Mouse (Mus musculus) embryonic facial prominence, embryonic 13.5 days (tissue): ENCODE results near the gene Rhbdd1. TPM values are rescaled to one million over a fixed set of nuclear protein-coding genes. Genes with fewer than 3 reads are reported as not detected.

Experiments
- ATAC-seq: fragments of 200-750 bp; cut with Nextera tagmentation; 2 replicates; pipeline ENCODE4 v1.8.0; 2017; ENCODE audit warnings: low read depth; ENCODE audit not compliant: insufficient number of reproducible peaks, insufficient read depth, low FRiP score, low TSS enrichment
- H3K27ac ChIP-seq: fragments of 300-500 bp; sonication (generic); 2 replicates; pipeline ENCODE4 v1.5.1; 2015; ENCODE audit warnings: moderate library complexity, mild to moderate bottlenecking, inconsistent platforms
- H3K27me3 ChIP-seq: fragments of 300-500 bp; sonication (generic); 2 replicates; pipeline ENCODE4 v1.6.1; 2015; ENCODE audit warnings: mild to moderate bottlenecking, inconsistent platforms
- H3K36me3 ChIP-seq: fragments of 300-500 bp; sonication (generic); 2 replicates; pipeline ENCODE4 v1.6.1; 2015; ENCODE audit warnings: mild to moderate bottlenecking, inconsistent platforms
- H3K4me1 ChIP-seq: fragments of 300-500 bp; sonication (generic); 2 replicates; pipeline ENCODE4 v1.6.1; 2015; ENCODE audit warnings: inconsistent platforms
- H3K4me2 ChIP-seq: fragments of 300-500 bp; sonication (generic); 2 replicates; pipeline ENCODE4 v1.6.1; 2015; ENCODE audit warnings: moderate library complexity, mild to moderate bottlenecking, inconsistent platforms
- H3K4me3 ChIP-seq: fragments of 300-500 bp; sonication (generic); 2 replicates; pipeline ENCODE4 v1.5.1; 2015; ENCODE audit warnings: mild to moderate bottlenecking, inconsistent platforms
- H3K9ac ChIP-seq: fragments of 300-500 bp; sonication (generic); 2 replicates; pipeline ENCODE4 v1.6.1; 2015; ENCODE audit warnings: mild to moderate bottlenecking, inconsistent platforms
- H3K9me3 ChIP-seq: fragments of 300-500 bp; sonication (generic); 2 replicates; pipeline ENCODE4 v1.6.1; 2016; ENCODE audit warnings: inconsistent platforms
- WGBS: fragments of 180-500 bp; shearing (Covaris S2); methylation state at CpG from one replicate; pipeline ENCODE4 v1.1.7; 2015; ENCODE audit warnings: mixed read lengths; 5-methylcytosine and 5-hydroxymethylcytosine counted together
- polyA plus RNA-seq: library from polyadenylated mRNA; unstranded; fragments of >200 nt; fragmentation: Nextera tagmentation; extraction: Ambion mirVana; gene quantifications from 2 replicates; pipeline ENCODE4 v1.2.1, GENCODE M21; 2015

Gene Rhbdd1
- polyA plus RNA-seq, 1 experiment from 2014 or later, result 6.3 TPM

DNA sequence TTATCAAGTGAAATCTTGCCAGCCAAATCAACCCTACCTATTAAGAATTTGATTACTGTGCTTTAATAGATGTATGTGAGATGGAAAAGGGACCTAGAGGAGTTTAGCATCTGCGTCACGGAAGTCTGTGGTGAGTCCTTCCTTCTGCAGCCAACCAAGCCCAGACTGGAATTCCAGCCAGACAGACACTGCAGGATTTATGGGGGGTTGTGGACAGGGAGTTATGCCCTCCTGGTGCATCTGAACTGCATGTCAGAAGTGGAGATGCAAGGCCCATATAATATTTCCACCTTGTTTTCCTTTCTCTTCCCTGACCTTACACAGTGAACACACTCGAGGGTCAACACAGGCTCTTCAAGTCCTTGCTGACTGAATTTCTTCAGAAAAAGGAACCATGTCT lies 94.3 kb downstream of the Rhbdd1 start:
- ATAC-seq, result no peak
- Histone ChIP-seq H3K4me2 (no peak overlapping the region), H3K27ac (no peak overlapping the region), H3K27me3 (no peaks in the 10 kb centered on the region), H3K9ac (no peak overlapping the region), H3K4me3 (no peak overlapping the region), H3K36me3 (no peaks in the 10 kb centered on the region), H3K9me3 (no peaks in the 10 kb centered on the region), H3K4me1 (0 out of 2 replicates have a peak, but pooled peaks cover 4% of the 10 kb centered on the region)
- WGBS, result 74% methylated on average over 3 of the region's 3 CpGs

DNA sequence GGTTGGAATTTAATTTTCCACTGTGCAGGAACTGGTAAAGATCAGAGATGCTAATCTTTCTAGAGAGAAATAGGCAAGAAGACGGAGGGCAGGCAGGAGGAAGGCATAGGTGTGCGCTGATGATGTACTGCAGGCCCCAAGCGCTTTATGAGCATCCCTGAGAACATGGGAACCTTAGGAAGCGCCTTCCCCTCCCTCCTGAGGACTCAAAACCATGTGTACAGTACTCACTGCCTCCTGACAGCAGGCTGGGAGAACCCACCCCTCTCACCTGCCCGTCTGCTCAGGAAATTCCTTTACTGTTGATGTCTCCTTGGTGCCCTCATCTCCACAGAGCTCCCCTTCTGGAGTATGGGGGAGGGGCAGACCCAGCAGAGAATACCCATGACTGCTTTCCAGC lies 95.3 kb downstream of the Rhbdd1 start:
- H3K9ac ChIP-seq, result no peak overlapping the region
- H3K4me2 ChIP-seq, result no peak overlapping the region
- no peak for ATAC-seq
- no peak overlapping the region for H3K4me3 ChIP-seq
- no peaks in the 10 kb centered on the region for H3K27me3 ChIP-seq
- 67% methylated on average over 5 of the region's 5 CpGs for WGBS
- H3K36me3 ChIP-seq, result no peaks in the 10 kb centered on the region
- H3K27ac ChIP-seq, result no peak overlapping the region
- H3K4me1 ChIP-seq, result 0 out of 2 replicates have a peak, but pooled peaks cover 4% of the 10 kb centered on the region
- no peaks in the 10 kb centered on the region for H3K9me3 ChIP-seq

DNA sequence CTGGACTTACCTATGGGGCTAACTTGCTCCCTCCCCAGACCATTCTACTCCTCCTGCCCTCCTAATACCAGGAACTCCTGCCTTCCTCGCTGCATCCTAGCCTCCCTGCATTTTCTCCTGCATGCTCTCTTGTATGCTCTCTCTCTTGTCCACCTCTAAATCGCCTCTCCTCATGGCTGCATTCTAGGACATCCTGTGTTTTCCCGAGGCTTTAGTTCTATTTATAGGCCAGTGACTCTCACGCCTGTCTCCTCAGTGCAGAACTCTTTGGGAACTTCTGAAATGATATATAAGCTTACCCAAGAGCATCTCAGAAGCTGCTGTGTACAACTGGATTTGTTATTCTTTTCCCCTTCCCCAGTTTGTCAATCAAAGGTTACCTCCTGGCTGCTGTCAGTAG lies 95.8 kb downstream of the Rhbdd1 start:
- no peak for ATAC-seq
- Histone ChIP-seq H3K9ac (no peak overlapping the region), H3K4me1 (peaks cover 7% of the 10 kb centered on the region; the same call in 1 of the 2 replicates), H3K4me3 (no peak overlapping the region), H3K27me3 (no peaks in the 10 kb centered on the region), H3K9me3 (no peaks in the 10 kb centered on the region), H3K36me3 (no peaks in the 10 kb centered on the region), H3K27ac (no peak overlapping the region), H3K4me2 (no peak overlapping the region)
- 68% methylated on average over 4 of the region's 4 CpGs for WGBS

DNA sequence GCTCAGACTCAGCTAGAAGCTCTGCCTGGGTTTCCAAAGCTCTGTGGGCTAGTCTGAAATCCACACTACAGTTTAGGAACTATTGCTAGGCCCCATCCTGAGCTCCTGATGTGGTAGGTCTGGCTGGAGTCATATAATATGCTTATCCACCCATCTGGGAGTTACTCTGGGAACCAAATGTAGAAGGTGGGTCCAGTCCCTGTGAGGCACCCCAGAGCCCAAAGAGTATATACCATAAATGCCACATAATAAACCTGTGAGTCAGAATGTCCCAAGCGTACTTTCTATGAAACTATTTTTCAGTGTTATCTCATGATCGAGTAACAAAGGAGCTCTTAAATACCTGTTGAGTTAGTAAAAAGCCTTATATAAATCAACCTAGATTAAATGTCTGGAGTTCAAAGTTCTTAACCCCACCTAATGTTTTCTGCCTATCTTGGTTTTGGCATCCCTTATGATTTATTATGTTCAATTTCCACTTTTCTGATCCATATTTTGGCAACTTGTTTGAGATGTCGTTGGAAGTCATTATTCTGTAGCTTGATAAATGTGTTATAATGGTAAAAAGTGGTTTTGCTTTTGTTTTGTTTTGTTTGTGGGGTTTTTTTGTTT lies 98.3 kb downstream of the Rhbdd1 start:
- no peaks in the 10 kb centered on the region for H3K36me3 ChIP-seq
- H3K4me2 ChIP-seq, result no peak overlapping the region
- H3K4me1 ChIP-seq, result peaks cover 7% of the 10 kb centered on the region; the same call in 1 of the 2 replicates
- no peak overlapping the region for H3K4me3 ChIP-seq
- no peaks in the 10 kb centered on the region for H3K27me3 ChIP-seq
- ATAC-seq, result no peak
- H3K9me3 ChIP-seq, result no peaks in the 10 kb centered on the region
- 91% methylated on average over 3 of the region's 3 CpGs for WGBS
- no peak overlapping the region for H3K27ac ChIP-seq
- no peak overlapping the region for H3K9ac ChIP-seq

DNA sequence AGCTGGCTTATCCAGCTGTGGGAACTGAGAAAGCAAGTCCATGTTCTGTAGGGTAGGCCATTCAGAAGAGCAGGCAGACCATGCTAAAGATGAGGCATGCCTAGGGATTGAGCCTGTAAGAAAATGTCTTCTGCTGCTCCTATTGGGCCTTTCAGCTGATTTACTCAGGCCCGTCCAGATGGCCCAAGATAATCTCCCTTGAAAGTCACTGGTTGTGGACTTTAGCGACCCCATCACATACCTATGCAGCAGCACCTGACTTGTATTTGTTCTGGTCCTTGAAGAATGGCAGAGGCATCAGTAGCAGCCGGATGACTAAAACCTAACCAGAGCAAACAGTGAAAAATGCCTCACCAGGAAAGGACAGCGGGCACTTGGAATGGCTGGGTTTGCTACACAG lies 99.4 kb downstream of the Rhbdd1 start:
- H3K36me3 ChIP-seq, result no peaks in the 10 kb centered on the region
- no peak overlapping the region for H3K4me3 ChIP-seq
- no peak overlapping the region for H3K9ac ChIP-seq
- no peak overlapping the region for H3K4me2 ChIP-seq
- no peaks in the 10 kb centered on the region for H3K27me3 ChIP-seq
- no peak overlapping the region for H3K27ac ChIP-seq
- no peaks in the 10 kb centered on the region for H3K9me3 ChIP-seq
- H3K4me1 ChIP-seq, result peaks cover 7% of the 10 kb centered on the region; the same call in 1 of the 2 replicates
- 69% methylated on average over 4 of the region's 4 CpGs for WGBS
- no peak for ATAC-seq

DNA sequence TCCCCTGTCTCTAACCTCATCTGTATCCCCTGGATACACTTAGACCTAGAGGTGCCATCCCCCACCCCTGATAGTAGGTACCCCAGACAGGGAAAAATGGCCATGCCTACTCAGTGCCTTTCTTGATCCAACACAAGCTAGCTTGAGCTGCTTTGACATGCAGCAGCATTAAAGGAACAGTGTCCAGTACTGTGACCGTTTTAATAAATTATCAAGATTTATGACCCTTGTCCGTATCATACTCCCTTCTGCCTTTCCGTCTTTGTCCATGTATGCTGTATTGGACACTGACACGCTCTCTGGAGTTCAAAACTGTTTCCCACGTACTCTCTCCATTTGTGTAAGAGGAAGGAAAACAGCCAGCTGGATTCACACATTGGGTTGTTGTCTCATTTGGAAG lies 111.5 kb downstream of the Rhbdd1 start:
- 96% methylated on average over 5 of the region's 5 CpGs for WGBS
- H3K4me3 ChIP-seq, result no peak overlapping the region
- no peak overlapping the region for H3K9ac ChIP-seq
- H3K9me3 ChIP-seq, result no peaks in the 10 kb centered on the region
- H3K36me3 ChIP-seq, result no peaks in the 10 kb centered on the region
- no peak overlapping the region for H3K4me2 ChIP-seq
- H3K4me1 ChIP-seq, result peaks cover 20% of the 10 kb centered on the region
- H3K27me3 ChIP-seq, result no peaks in the 10 kb centered on the region
- ATAC-seq, result no peak
- no peak overlapping the region for H3K27ac ChIP-seq

DNA sequence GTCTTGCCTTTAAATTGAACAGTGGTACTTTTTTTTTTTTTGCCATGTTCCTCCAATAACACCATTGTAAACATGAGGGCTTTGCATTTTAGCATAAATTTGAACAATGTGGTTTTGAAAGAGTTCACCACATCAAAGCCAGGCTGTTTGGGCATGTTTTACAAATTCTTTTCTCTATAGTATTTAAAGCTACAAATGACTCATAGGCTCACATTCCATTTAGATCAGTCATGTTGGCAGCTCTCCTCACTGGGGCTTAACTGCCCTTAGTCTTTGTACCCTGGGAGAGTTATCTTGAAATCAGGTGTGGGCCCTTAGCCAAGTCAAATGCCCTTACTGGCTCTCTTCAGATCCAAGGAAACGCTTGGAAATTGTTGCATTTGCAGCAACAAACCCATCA lies 112.8 kb downstream of the Rhbdd1 start:
- H3K4me1 ChIP-seq, result peaks cover 25% of the 10 kb centered on the region
- 24% methylated on average over 1 of the region's 1 CpGs for WGBS
- H3K27me3 ChIP-seq, result no peaks in the 10 kb centered on the region
- H3K4me2 ChIP-seq, result no peak overlapping the region; the same call in 1 of the 2 replicates
- peak; percentile 56; the same call in 1 of the 2 replicates for ATAC-seq
- H3K36me3 ChIP-seq, result no peaks in the 10 kb centered on the region
- H3K27ac ChIP-seq, result peak overlapping the region; percentile 48
- H3K9ac ChIP-seq, result no peak overlapping the region
- no peak overlapping the region for H3K4me3 ChIP-seq
- H3K9me3 ChIP-seq, result no peaks in the 10 kb centered on the region

DNA sequence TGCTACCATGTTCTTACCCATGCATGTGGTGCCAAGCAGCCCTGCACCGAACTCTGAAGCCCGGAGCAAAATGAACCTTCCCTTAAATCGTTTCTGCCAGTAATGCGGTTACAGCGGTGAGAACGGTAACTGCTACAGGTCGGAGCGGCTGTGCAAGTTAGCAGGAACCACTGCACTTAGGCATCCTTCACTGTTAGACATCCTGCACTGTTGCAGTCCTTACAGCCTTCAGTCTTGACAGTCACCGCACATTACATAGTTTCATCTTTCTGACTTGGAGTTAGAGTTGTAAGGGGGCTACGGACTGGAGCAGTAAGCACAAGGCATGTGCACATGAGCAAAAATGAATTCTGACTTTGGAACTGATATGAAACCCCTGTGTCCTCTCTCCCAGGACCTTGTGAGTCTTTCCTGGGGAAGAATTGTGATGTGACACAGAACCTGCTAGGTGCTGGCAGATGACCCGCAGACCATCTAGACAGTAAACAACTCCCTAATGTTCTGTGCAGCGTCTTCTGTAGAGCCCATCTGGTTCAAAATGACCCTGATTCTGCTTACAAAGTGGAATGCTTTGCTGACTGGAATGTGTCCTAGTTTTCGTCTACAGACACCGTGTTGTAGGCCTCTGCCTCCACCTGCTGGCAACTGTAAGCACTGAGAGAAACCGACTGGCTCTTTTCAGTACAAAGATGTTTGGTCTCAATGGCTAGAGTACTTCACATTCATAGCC lies 116.8 kb downstream of the Rhbdd1 start:
- Histone ChIP-seq H3K4me1 (peaks cover 24% of the 10 kb centered on the region), H3K4me3 (no peak overlapping the region), H3K9ac (no peak overlapping the region), H3K36me3 (no peaks in the 10 kb centered on the region), H3K27me3 (no peaks in the 10 kb centered on the region), H3K9me3 (no peaks in the 10 kb centered on the region), H3K27ac (peak overlapping the region; percentile 44; the same call in 1 of the 2 replicates), H3K4me2 (no peak overlapping the region)
- ATAC-seq, result no peak
- 55% methylated on average over 15 of the region's 15 CpGs for WGBS

DNA sequence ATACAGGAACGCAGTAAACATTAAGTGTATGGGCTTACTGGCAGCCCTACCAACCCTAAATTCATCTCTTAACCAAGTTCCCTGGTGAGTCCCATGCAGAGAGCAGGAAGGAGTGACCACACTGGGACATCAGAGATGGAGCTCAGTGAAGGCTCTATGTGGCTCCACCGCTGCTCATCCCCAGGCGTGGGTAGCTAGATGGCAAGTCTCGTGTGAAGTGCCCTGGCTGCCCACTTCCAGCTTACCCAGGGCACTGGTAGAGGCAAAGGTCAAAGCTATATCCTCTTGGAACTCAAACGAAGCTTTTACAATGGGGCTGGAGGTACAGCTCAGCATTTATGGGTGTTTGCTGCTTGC lies 117.4 kb downstream of the Rhbdd1 start:
- H3K9ac ChIP-seq, result no peak overlapping the region
- no peak overlapping the region for H3K27ac ChIP-seq
- H3K4me2 ChIP-seq, result no peak overlapping the region
- H3K4me1 ChIP-seq, result peaks cover 18% of the 10 kb centered on the region
- no peaks in the 10 kb centered on the region for H3K9me3 ChIP-seq
- no peak overlapping the region for H3K4me3 ChIP-seq
- H3K36me3 ChIP-seq, result no peaks in the 10 kb centered on the region
- no peak for ATAC-seq
- 79% methylated on average over 5 of the region's 5 CpGs for WGBS
- no peaks in the 10 kb centered on the region for H3K27me3 ChIP-seq

DNA sequence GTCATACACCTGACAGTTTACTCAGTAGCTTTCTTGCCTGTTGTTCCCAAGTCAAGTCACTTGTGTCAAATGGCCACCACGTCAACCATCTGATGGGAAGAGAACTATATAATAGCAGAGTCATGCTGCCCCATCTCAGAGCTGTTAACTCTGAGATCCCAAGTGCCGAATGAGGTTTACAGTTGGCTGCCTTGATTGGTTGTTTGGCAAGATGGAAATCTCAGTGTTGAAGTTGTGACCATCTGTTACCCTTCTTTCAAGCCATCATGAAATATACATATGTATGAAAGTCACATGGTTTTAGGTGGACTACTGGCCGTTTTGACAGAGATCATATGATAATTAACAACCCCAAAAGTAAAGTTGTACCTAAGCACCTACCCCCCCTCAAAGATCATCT lies 121.0 kb downstream of the Rhbdd1 start:
- Histone ChIP-seq H3K36me3 (no peaks in the 10 kb centered on the region), H3K4me2 (no peak overlapping the region), H3K9me3 (no peaks in the 10 kb centered on the region), H3K27me3 (no peaks in the 10 kb centered on the region), H3K9ac (no peak overlapping the region), H3K4me1 (peaks cover 7% of the 10 kb centered on the region), H3K27ac (no peak overlapping the region), H3K4me3 (no peak overlapping the region)
- WGBS, result 86% methylated on average over 3 of the region's 3 CpGs
- ATAC-seq, result no peak

DNA sequence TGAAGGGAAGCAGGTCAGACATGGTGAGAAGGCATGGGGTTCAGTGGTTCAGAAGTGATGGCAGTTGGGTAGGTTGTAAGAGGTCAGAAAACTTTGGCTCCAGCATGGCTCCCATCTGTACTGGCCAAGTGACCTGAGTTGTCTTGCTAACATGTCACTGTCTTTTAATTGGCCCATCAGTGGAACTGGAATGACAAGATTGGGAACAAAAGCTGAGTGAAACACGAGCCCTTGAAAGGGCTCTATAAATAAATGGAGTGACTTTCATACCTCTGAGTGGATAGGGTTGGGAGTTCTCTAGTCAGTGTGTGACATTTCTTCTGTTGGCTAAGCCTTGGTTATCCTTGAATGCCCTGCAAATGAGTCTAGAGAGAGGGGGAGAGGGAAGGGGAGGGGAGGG lies 123.9 kb downstream of the Rhbdd1 start:
- ATAC-seq, result no peak
- no peak overlapping the region for H3K4me2 ChIP-seq
- no peak overlapping the region for H3K4me3 ChIP-seq
- H3K36me3 ChIP-seq, result no peaks in the 10 kb centered on the region
- H3K9ac ChIP-seq, result no peak overlapping the region
- H3K27me3 ChIP-seq, result no peaks in the 10 kb centered on the region
- 60% methylated on average over 1 of the region's 1 CpGs for WGBS
- no peaks in the 10 kb centered on the region for H3K9me3 ChIP-seq
- no peaks in the 10 kb centered on the region for H3K4me1 ChIP-seq
- no peak overlapping the region for H3K27ac ChIP-seq

DNA sequence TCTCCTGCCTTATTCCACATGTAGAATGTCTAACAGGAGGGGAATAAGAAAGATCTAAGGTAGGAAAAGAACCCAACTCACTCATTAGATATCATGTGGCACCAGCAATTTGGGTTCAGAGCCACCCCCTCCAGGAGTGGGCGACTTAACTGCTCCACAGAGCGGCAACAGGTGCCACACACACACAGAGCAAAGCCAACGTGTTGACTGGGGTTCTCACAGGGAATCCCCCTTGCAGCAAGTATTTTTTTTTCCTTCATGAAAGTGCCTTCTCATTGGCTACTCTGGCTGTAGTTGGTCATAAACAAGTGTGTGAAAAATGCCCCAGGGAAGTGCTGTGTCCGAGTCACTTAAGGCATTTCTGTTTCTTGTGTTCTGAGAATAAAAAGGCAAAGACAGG lies 127.3 kb downstream of the Rhbdd1 start:
- no peaks in the 10 kb centered on the region for H3K27me3 ChIP-seq
- ATAC-seq, result no peak
- WGBS, result 62% methylated on average over 4 of the region's 4 CpGs

More for the DNA sequence above, 127.3 kb downstream of the Rhbdd1 start:
- H3K9me3 ChIP-seq, result no peaks in the 10 kb centered on the region
- no peak overlapping the region for H3K27ac ChIP-seq
- no peak overlapping the region for H3K4me2 ChIP-seq
- H3K9ac ChIP-seq, result no peak overlapping the region
- H3K4me1 ChIP-seq, result no peaks in the 10 kb centered on the region
- no peak overlapping the region for H3K4me3 ChIP-seq
- H3K36me3 ChIP-seq, result no peaks in the 10 kb centered on the region
